Mouse (Mus musculus) gastrocnemius, adult 18-20 months (tissue): ENCODE results near the gene Ednrb. TPM values are rescaled to one million over a fixed set of nuclear protein-coding genes. Genes with fewer than 3 reads are reported as not detected.

ENCODE experiments used
- DNase-seq: peaks from one replicate; pipeline ENCODE4 v3.0.0; 2021; ENCODE audit warnings: low spot score
- total RNA-seq, 2 experiments: library from RNA; stranded (reverse); gene quantifications; 2 replicates each; pipeline ENCODE4 v1.2.3; 2021

Gene Ednrb
- total RNA-seq, 2 experiments from 2014 or later = 5.9 to 8.5 TPM

- no peak for DNase-seq
Observed at GRCm38 (mm10) chr14:103767488-103767887, 76.7 kb downstream of the Ednrb start.

Other genes with a start within 250 kb of the Ednrb start
- gene Slain1, start 194.2 kb downstream of the Ednrb start, total RNA-seq = not detected